Mouse (Mus musculus): ENCODE data around the gene Gphn.

Gphn gene

GRCm38 (mm10) chr12:78225707-78226518 is at the start of gene Gphn:
TSS of gene Gphn (plus strand) at chr12:78226379.
- in situ Hi-C loops (cut with MboI, MseI) = loop anchor here (5.0 kb wide), 1 partner anchor 521 kb away; the partner anchor contains the start of gene Mpp5

- in situ Hi-C loops (cut with MboI, MseI) = no loop called here
Observed at GRCm38 (mm10) chr12:78181452-78181851, 44.7 kb upstream of the Gphn start.

- in situ Hi-C loops (cut with MboI, MseI) = no loop called here
Observed at GRCm38 (mm10) chr12:78193942-78194341, 32.2 kb upstream of the Gphn start, which contains the start of gene Gm6657. TSS of gene Gm6657 (plus strand) at chr12:78194242.

- in situ Hi-C loops (cut with MboI, MseI) = no loop called here
Observed at GRCm38 (mm10) chr12:78195368-78195767, 30.8 kb upstream of the Gphn start.

- in situ Hi-C loops (cut with MboI, MseI) = loop anchor here (25.0 kb wide), 1 partner anchor 659 kb away; the partner anchor contains the start of genes Atp6v1d and Eif2s1
Observed at GRCm38 (mm10) chr12:78203646-78204045, 22.5 kb upstream of the Gphn start.

- in situ Hi-C loops (cut with MboI, MseI) = loop anchor here (25.0 kb wide), 1 partner anchor 656 kb away; the partner anchor contains the start of genes Atp6v1d and Eif2s1
Observed at GRCm38 (mm10) chr12:78205915-78206570, 20.1 kb upstream of the Gphn start.

- in situ Hi-C loops (cut with MboI, MseI) = loop anchor here (25.0 kb wide), 1 partner anchor 656 kb away; the partner anchor contains the start of genes Atp6v1d and Eif2s1
Observed at GRCm38 (mm10) chr12:78206571-78206960, 19.6 kb upstream of the Gphn start.

- in situ Hi-C loops (cut with MboI, MseI) = loop anchor here (25.0 kb wide), 1 partner anchor 652 kb away; the partner anchor contains the start of genes Atp6v1d and Eif2s1
Observed at GRCm38 (mm10) chr12:78209856-78210255, 16.3 kb upstream of the Gphn start.

GRCm38 (mm10) chr12:78215490-78215889 is 10.7 kb upstream of the Gphn start:
- in situ Hi-C loops (cut with MboI, MseI) = loop anchor here (25.0 kb wide), 1 partner anchor 647 kb away; the partner anchor contains the start of genes Atp6v1d and Eif2s1

- in situ Hi-C loops (cut with MboI, MseI) = loop anchor here (25.0 kb wide), 1 partner anchor 643 kb away; the partner anchor contains the start of genes Atp6v1d and Eif2s1
Observed at GRCm38 (mm10) chr12:78219191-78219825, 6.9 kb upstream of the Gphn start.

GRCm38 (mm10) chr12:78226519-78226875 is 318 bp downstream of the Gphn start:
- in situ Hi-C loops (cut with MboI, MseI) = loop anchor here (5.0 kb wide), 1 partner anchor 521 kb away; the partner anchor contains the start of gene Mpp5

- in situ Hi-C loops (cut with MboI, MseI) = loop anchor here (5.0 kb wide), 1 partner anchor 520 kb away; the partner anchor contains the start of gene Mpp5
Observed at GRCm38 (mm10) chr12:78227021-78227932, 1.1 kb downstream of the Gphn start.

GRCm38 (mm10) chr12:78228139-78228538 is 2.0 kb downstream of the Gphn start:
- in situ Hi-C loops (cut with MboI, MseI) = loop anchor here (5.0 kb wide), 1 partner anchor 519 kb away; the partner anchor contains the start of gene Mpp5

- in situ Hi-C loops (cut with MboI, MseI) = no loop called here
Observed at GRCm38 (mm10) chr12:78232560-78232959, 6.4 kb downstream of the Gphn start.

GRCm38 (mm10) chr12:78248366-78248765 is 22.2 kb downstream of the Gphn start:
- in situ Hi-C loops (cut with MboI, MseI) = no loop called here

- in situ Hi-C loops (cut with MboI, MseI) = no loop called here
Observed at GRCm38 (mm10) chr12:78249151-78249550, 23.0 kb downstream of the Gphn start.

- in situ Hi-C loops (cut with MboI, MseI) = no loop called here
Observed at GRCm38 (mm10) chr12:78277386-78277785, 51.2 kb downstream of the Gphn start.

- in situ Hi-C loops (cut with MboI, MseI) = no loop called here
Observed at GRCm38 (mm10) chr12:78290384-78290783, 64.2 kb downstream of the Gphn start.

- in situ Hi-C loops (cut with MboI, MseI) = no loop called here
Observed at GRCm38 (mm10) chr12:78298824-78299398, 72.7 kb downstream of the Gphn start.

- in situ Hi-C loops (cut with MboI, MseI) = no loop called here
Observed at GRCm38 (mm10) chr12:78315106-78315505, 88.9 kb downstream of the Gphn start.
